Mouse (Mus musculus) spleen, postnatal 0 days (tissue): ENCODE data around the gene Cav2. TPM values are rescaled to one million over a fixed set of nuclear protein-coding genes. Genes with fewer than 3 reads are reported as not detected.

Source experiments
- polyA plus RNA-seq: library from polyadenylated mRNA; unstranded; fragments of >200 nt; fragmentation: Nextera tagmentation; extraction: Ambion mirVana; gene quantifications from 2 replicates; pipeline ENCODE4 v1.2.1, GENCODE M21; 2015

The Cav2 gene
- polyA plus RNA-seq = 13.0 and 15.5 TPM in 2 replicates

GRCm38 (mm10) chr6:17280939-17281756 lies at the start of gene Cav2:
Gene Cav2, plus strand, starts transcription at chr6:17281185.

GRCm38 (mm10) chr6:17305954-17306601 lies 25.1 kb downstream of the Cav2 start, which contains the start of gene Cav1:
Gene Cav1, plus strand, starts transcription at chr6:17306335.

Other genes with a start within 250 kb of the Cav2 start
- 12.5 and 14.5 TPM in 2 replicates for gene Tes, start 216.0 kb upstream of the Cav2 start, polyA plus RNA-seq
- 85.8 and 109 TPM in 2 replicates for gene Cav1, start 25.1 kb downstream of the Cav2 start, polyA plus RNA-seq
- 1.4 and 2.0 TPM in 2 replicates for gene Met, start 182.6 kb downstream of the Cav2 start, polyA plus RNA-seq